9 mouse cellular contexts compared by ENCODE assay signal in the genomic region with DNA sequence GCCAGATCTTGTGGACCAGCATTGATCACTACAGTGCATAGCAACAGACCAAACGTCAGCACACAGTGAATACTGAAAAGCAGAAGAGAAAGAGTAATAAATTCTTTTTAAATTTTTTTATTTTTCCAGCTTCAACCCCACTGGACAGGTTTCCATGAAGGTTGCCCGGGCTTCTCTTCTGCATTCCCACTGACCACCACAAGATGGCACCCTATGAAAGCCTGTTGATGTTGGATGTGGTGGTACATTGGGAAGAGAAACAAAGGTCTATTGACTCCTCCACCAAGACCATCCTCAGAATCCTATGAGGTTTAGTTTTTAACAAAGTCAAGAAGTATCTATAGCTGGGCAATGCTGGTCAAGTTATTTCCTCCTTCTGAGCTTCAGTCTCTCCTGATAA. TPM values are rescaled to one million over a fixed set of nuclear protein-coding genes. Genes with fewer than 3 reads are reported as not detected.
DNase-seq lines count a peak whose midpoint lies in the region; TF ChIP-seq lines count a peak whose summit lies in the region.
"Had no signal": no experiment of that assay in that cellular context is flagged by ENCODE, and none has a peak within 500 bp of the region (broad histone marks: within the 10 kb centered on the region; RNA-seq: fewer than 3 reads in every experiment).

No protein-coding gene starts in this region.

- no peaks in the 10 kb centered on the region for H3K4me1 ChIP-seq in CH12.LX (ENCODE audit: control insufficient read depth in 1 of 2, insufficient read depth in 2 of 2)
- no peaks in the 10 kb centered on the region for H3K4me1 ChIP-seq in lung, adult 2 months (ENCODE audit: control insufficient read depth, insufficient read depth, low read length)
- H3K4me1 ChIP-seq: limb, embryonic 15.5 days had no signal

- TF ChIP-seq RAD21 in CH12.LX (IDR thresholded peaks at IDR 0.05; ENCODE audit: low read depth, low read length) = peak; percentile 83

- peak; percentile 63 to 89 for TF ChIP-seq CTCF in CH12.LX (conservative IDR thresholded peaks at IDR 0.05 in 1 of 2, IDR thresholded peaks at IDR 0.05 in 1 of 2; ENCODE audit: low read depth in 2 of 2, low read length in 2 of 2)
- peak; percentile 64; the same call in 1 of the 2 replicates for TF ChIP-seq CTCF in brain, embryonic 14.5 days (IDR thresholded peaks at IDR 0.05; ENCODE audit: borderline replicate concordance, extremely low read depth, insufficient read depth, insufficient read length)
- TF ChIP-seq CTCF in gastrocnemius, adult 2 months (IDR thresholded peaks at IDR 0.05) = peak; percentile 85
- TF ChIP-seq CTCF in lung, adult 2 months (IDR thresholded peaks at IDR 0.05; ENCODE audit: insufficient read depth, low read length) = peak; percentile 25; the same call in 1 of the 2 replicates

- TF ChIP-seq EP300 in CH12.LX (IDR thresholded peaks at IDR 0.05; ENCODE audit: low read length) = no peak

- no peak for TF ChIP-seq POLR2A in CH12.LX (IDR thresholded peaks at IDR 0.05; ENCODE audit: low read depth, low read length)
- no peak for TF ChIP-seq POLR2A in brain, embryonic 14.5 days (IDR thresholded peaks at IDR 0.05; ENCODE audit: borderline replicate concordance, extremely low read depth, insufficient read depth, insufficient read length, poor library complexity, severe bottlenecking)
- TF ChIP-seq POLR2A in lung, adult 2 months (IDR thresholded peaks at IDR 0.05; ENCODE audit: borderline replicate concordance, extremely low read depth, low read depth, low read length) = no peak

- in situ Hi-C loops in CH12.LX (cut with MboI; ENCODE audit: low pct_ligation_motif_present, low pct_unique_long_range_greater_than_20kb, low sequenced_read_pairs) = loop anchor here (25.0 kb wide), 1 partner anchor 169 kb away; no protein-coding TSS in a partner anchor

- H3K4me2 ChIP-seq in CH12.LX (ENCODE audit: insufficient read depth, low read depth, poor library complexity, severe bottlenecking) = no peak overlapping the region
- H3K4me2 ChIP-seq: limb, embryonic 15.5 days had no signal

- peak; percentile 17 to 39 for DNase-seq in cerebellum, adult 18-20 months
- no peak for DNase-seq in cerebellum, adult 11-12 months
- peak; percentile 55 for DNase-seq in CH12.LX (ENCODE audit: extremely low read depth)
- DNase-seq in brain, embryonic 14.5 days (ENCODE audit: low read depth) = peak; percentile 55
- peak; percentile 42 for DNase-seq in gastrocnemius, adult 2 months
- DNase-seq in layer of hippocampus, adult 11-12 months (ENCODE audit: low spot score) = peak; percentile 61
- DNase-seq in lung, adult 2 months = peak; percentile 53
- peak; percentile 4 for DNase-seq in skeletal muscle tissue, adult 2 months (ENCODE audit: low read depth, low spot score)

- dilution Hi-C loops in CH12.LX (cut with MboI; ENCODE audit: extremely low pct_ligation_motif_present, extremely low pct_unique_long_range_greater_than_20kb, low sequenced_read_pairs) = no loop called here

- H3K36me3 ChIP-seq in CH12.LX (replicated peaks in 1 of 2; ENCODE audit: control insufficient read depth in 1 of 2, insufficient read depth in 1 of 2, low read length in 1 of 2) = no peaks in the 10 kb centered on the region
- H3K36me3 ChIP-seq: limb, embryonic 15.5 days had no signal

- H3K79me2 ChIP-seq in CH12.LX (replicated peaks; ENCODE audit: control insufficient read depth, extremely low read depth, insufficient read depth, poor library complexity, severe bottlenecking) = no peaks in the 10 kb centered on the region

- no peak overlapping the region for H3K27ac ChIP-seq in CH12.LX (ENCODE audit: insufficient read depth, low read depth)
- H3K27ac ChIP-seq in gastrocnemius, adult 2 months = no peak overlapping the region
- H3K27ac ChIP-seq: limb, embryonic 15.5 days had no signal

- no peaks in the 10 kb centered on the region for H3K27me3 ChIP-seq in CH12.LX (replicated peaks)
- H3K27me3 ChIP-seq: limb, embryonic 15.5 days had no signal

- H3K9ac ChIP-seq in CH12.LX (ENCODE audit: insufficient read depth, low read depth) = no peak overlapping the region
- H3K9ac ChIP-seq: limb, embryonic 15.5 days had no signal

- H3K4me3 ChIP-seq in CH12.LX (replicated peaks in 1 of 3; ENCODE audit: low read depth in 2 of 3, low read length in 2 of 3, poor library complexity in 1 of 3) = no peak overlapping the region
- H3K4me3 ChIP-seq in gastrocnemius, adult 2 months = no peak overlapping the region
- no peak overlapping the region for H3K4me3 ChIP-seq in lung, adult 2 months (replicated peaks; ENCODE audit: extremely low read depth, low read depth, low read length)
- H3K4me3 ChIP-seq: limb, embryonic 15.5 days had no signal

- no peaks in the 10 kb centered on the region for H3K9me3 ChIP-seq in CH12.LX (replicated peaks; ENCODE audit: low read length)
- H3K9me3 ChIP-seq: limb, embryonic 15.5 days had no signal

- 2% methylated on average over 2 of the region's 2 CpGs for WGBS in lung, adult 2 months

- intact Hi-C loops in gastrocnemius, adult 2 months (cut with DNase I) = loop anchor here (2.0 to 5.0 kb wide), 2 partner anchors 63 to 179 kb away; no protein-coding TSS in a partner anchor

TF ChIP-seq in CH12.LX, 34 proteins besides CTCF, POLR2A, EP300 and RAD21:
- 0 out of 2 replicates have a peak, but pooled peaks have one; percentile 26 for TF ChIP-seq SIN3A (IDR thresholded peaks at IDR 0.05; ENCODE audit: low read length)
- peak; percentile 25; the same call in 1 of the 2 replicates for TF ChIP-seq IRF4 (IDR thresholded peaks at IDR 0.05; ENCODE audit: low read depth, low read length)
- TF ChIP-seq MAZ (IDR thresholded peaks at IDR 0.05; ENCODE audit: low read depth, low read length) = 0 out of 2 replicates have a peak, but pooled peaks have one; percentile 31
- TF ChIP-seq ZNF384 (IDR thresholded peaks at IDR 0.05; ENCODE audit: low read depth, low read length) = no peak
- 0 out of 2 replicates have a peak, but pooled peaks have one; percentile 31 for TF ChIP-seq MYC (IDR thresholded peaks at IDR 0.05; ENCODE audit: low read depth, low read length)
- peak; percentile 90 for TF ChIP-seq SMC3 (IDR thresholded peaks at IDR 0.05; ENCODE audit: low read depth, low read length)
- TF ChIP-seq NELFE (IDR thresholded peaks at IDR 0.05; ENCODE audit: low read depth, low read length) = peak; percentile 40; the same call in 1 of the 2 replicates
- TF ChIP-seq JUN (IDR thresholded peaks at IDR 0.05; ENCODE audit: insufficient read depth, low read depth, low read length) = no peak
- peak; percentile 57 for TF ChIP-seq ZC3H11A (IDR thresholded peaks at IDR 0.05; ENCODE audit: low read depth, low read length)

RNA-seq across cellular contexts. Expression of a gene that starts 11.9 kb away (rescaled TPM):
- 1.4 and 1.7 TPM in 2 replicates for total RNA-seq in CH12.LX (2012; rRNA removed)
- total RNA-seq in CH12.LX (2014; rRNA removed) = 1.8 TPM in 1 of 2 replicates, not detected in the other
- polyA plus RNA-seq in CH12.LX (2012; ENCODE audit: insufficient read length, low read depth) = 4.8 and 8.2 TPM in 2 replicates
- not detected in 2 replicates for polyA plus RNA-seq in brain, embryonic 14.5 days (2012; rRNA removed)
- not detected for total RNA-seq in gastrocnemius, adult 2 months (2021)
- not detected in 2 replicates for polyA plus RNA-seq in lung, adult 2 months (2012; rRNA removed)
- polyA plus RNA-seq: limb, embryonic 15.5 days had no signal

Comparison
In these comparisons a context has a peak if more than half of its experiments do, and no peak if none do; other contexts are left out.
1. CTCF ChIP-seq: peak in every context shown above with its lines; median percentile 85 in gastrocnemius, adult 2 months; 76 in CH12.LX; 64 in brain, embryonic 14.5 days; 25 in lung, adult 2 months.